ENCODE assay signal across 26 mouse cellular contexts in the genomic region with DNA sequence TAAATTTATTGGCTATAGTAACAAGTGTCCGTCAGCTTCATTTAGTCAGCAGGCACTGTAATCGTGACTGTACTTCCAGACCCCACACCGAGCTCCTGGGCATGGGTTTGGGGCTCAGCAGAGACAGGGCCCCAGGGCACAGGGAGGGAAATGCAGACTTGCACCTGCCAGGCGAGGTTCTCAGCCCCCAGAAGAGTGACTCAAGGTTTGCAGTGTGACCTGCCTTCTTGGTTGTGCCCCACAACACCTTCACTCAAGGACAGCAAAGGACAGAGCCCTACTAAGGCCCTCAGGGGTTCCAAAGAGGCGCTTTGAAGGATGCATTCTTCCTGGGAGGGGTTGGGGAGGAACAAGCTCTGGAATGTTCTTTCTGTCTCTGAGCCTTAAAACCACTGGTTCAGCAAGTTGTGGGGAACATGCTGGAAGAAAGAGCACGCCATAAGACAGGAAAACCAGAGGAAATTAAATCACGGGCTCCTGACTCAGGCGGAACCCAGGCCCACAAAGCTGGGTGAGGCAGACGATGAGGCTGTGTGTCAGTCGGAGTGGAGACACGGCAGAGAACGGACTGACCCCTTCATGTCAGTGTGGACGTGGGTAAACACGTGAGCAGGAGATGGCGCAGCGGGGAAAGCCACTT. TPM values are rescaled to one million over a fixed set of nuclear protein-coding genes. Genes with fewer than 3 reads are reported as not detected.
DNase-seq lines count a peak whose midpoint lies in the region; ATAC-seq and TF ChIP-seq lines count a peak whose summit lies in the region.
"Had no signal": no experiment of that assay in that cellular context is flagged by ENCODE, and none has a peak within 500 bp of the region (broad histone marks: within the 10 kb centered on the region; RNA-seq: fewer than 3 reads in every experiment).

No protein-coding gene starts in this region.

- peak overlapping the region; percentile 10; the same call in 1 of the 2 replicates for H3K27ac ChIP-seq in liver, adult 2 months (replicated peaks; ENCODE audit: insufficient read depth, low read depth, low read length)
- H3K27ac ChIP-seq in liver, embryonic 11.5 days (ENCODE audit: low read depth, low read length), result no peak overlapping the region; the same call in 1 of the 2 replicates
- peak overlapping the region; percentile 29; the same call in 1 of the 2 replicates for H3K27ac ChIP-seq in liver, postnatal 0 days (ENCODE audit: low read depth)

- WGBS in liver, adult 2 months, result 83% methylated on average over 16 of the region's 16 CpGs
- 89% methylated on average over 16 of the region's 16 CpGs for whole genome bisulfite sequencing in liver, embryonic 11.5 days
- 82% methylated on average over 16 of the region's 16 CpGs for WGBS in liver, postnatal 0 days (ENCODE audit: insufficient replicate concordance)

- TF ChIP-seq CTCF in liver, adult 2 months (IDR thresholded peaks at IDR 0.05; ENCODE audit: low read depth, low read length), result no peak
- no peak for TF ChIP-seq CTCF in liver, postnatal 0 days (IDR thresholded peaks at IDR 0.05; ENCODE audit: low read depth)

- no peak overlapping the region for H3K4me2 ChIP-seq in liver, embryonic 11.5 days
- no peak overlapping the region for H3K4me2 ChIP-seq in liver, postnatal 0 days (ENCODE audit: low read depth, low read length)

- DNase-seq in cerebellum, adult 9-11 months, result peak; percentile 35
- DNase-seq in liver, adult 2 months (ENCODE audit: extremely low read depth, low read depth, low spot score), result no peak
- no peak for DNase-seq in liver, embryonic 11.5 days (ENCODE audit: low spot score)
- DNase-seq in thymus, postnatal 14 days, result peak; percentile 33
- DNase-seq in thymus, postnatal 0 days (ENCODE audit: low spot score), result no peak
- no peak for DNase-seq in liver, postnatal 0 days
- no peak for DNase-seq in lung, adult 18-20 months
- DNase-seq: heart, postnatal 14 days had no signal

- H3K9me3 ChIP-seq in liver, embryonic 11.5 days (ENCODE audit: control insufficient read depth, low read length), result no peaks in the 10 kb centered on the region
- H3K9me3 ChIP-seq in liver, postnatal 0 days (ENCODE audit: low read length), result no peaks in the 10 kb centered on the region
- H3K9me3 ChIP-seq: embryonic facial prominence, embryonic 12.5 days; forebrain, embryonic 15.5 days; heart, embryonic 13.5 days; midbrain, embryonic 15.5 days had no signal

- no peak for TF ChIP-seq EP300 in liver, postnatal 0 days (IDR thresholded peaks at IDR 0.05; ENCODE audit: low read depth)

- H3K27me3 ChIP-seq in liver, adult 2 months (ENCODE audit: control insufficient read depth, insufficient read depth, low read length), result no peaks in the 10 kb centered on the region
- H3K27me3 ChIP-seq in liver, embryonic 11.5 days (replicated peaks; ENCODE audit: control insufficient read depth, insufficient read depth, low read length), result no peaks in the 10 kb centered on the region
- no peaks in the 10 kb centered on the region for H3K27me3 ChIP-seq in liver, postnatal 0 days (ENCODE audit: insufficient read depth, low read length)
- H3K27me3 ChIP-seq: embryonic facial prominence, embryonic 12.5 days; forebrain, embryonic 15.5 days; heart, embryonic 13.5 days; midbrain, embryonic 15.5 days had no signal

- no peak for ATAC-seq in cerebellum, adult (ENCODE audit: insufficient number of reproducible peaks, low FRiP score, low TSS enrichment)
- ATAC-seq in liver, embryonic 11.5 days (replicated peaks; ENCODE audit: low FRiP score), result no peak
- no peak for ATAC-seq in liver, postnatal 0 days

- no peaks in the 10 kb centered on the region for H3K79me2 ChIP-seq in liver, adult 2 months (ENCODE audit: control insufficient read depth, insufficient read depth, low read length)

- TF ChIP-seq POLR2A in liver, adult 2 months (IDR thresholded peaks at IDR 0.05; ENCODE audit: extremely low read depth, insufficient read depth, low read length), result no peak

- no peaks in the 10 kb centered on the region; the same call in 1 of the 2 replicates for H3K36me3 ChIP-seq in liver, adult 2 months (ENCODE audit: control insufficient read depth, insufficient read depth, low read length)
- H3K36me3 ChIP-seq in liver, embryonic 11.5 days (ENCODE audit: control insufficient read depth, insufficient read depth, low read length), result peaks cover 15% of the 10 kb centered on the region
- peaks cover 27% of the 10 kb centered on the region for H3K36me3 ChIP-seq in liver, postnatal 0 days (replicated peaks; ENCODE audit: insufficient read depth, low read length)

- H3K4me1 ChIP-seq in liver, adult 2 months (ENCODE audit: control insufficient read depth, insufficient read depth, low read length), result peaks cover 4% of the 10 kb centered on the region
- H3K4me1 ChIP-seq in liver, embryonic 11.5 days (replicated peaks; ENCODE audit: control insufficient read depth, insufficient read depth, low read length), result peaks cover 35% of the 10 kb centered on the region
- peaks cover 41% of the 10 kb centered on the region for H3K4me1 ChIP-seq in liver, postnatal 0 days (ENCODE audit: insufficient read depth)

- no peak overlapping the region for H3K9ac ChIP-seq in liver, adult 2 months (ENCODE audit: low read depth, low read length)
- no peak overlapping the region for H3K9ac ChIP-seq in liver, embryonic 11.5 days (ENCODE audit: low read depth, low read length)
- peak overlapping the region; percentile 64; the same call in 1 of the 2 replicates for H3K9ac ChIP-seq in liver, postnatal 0 days (replicated peaks)

- H3K4me3 ChIP-seq in liver, adult 2 months (ENCODE audit: insufficient read depth, low read depth, low read length), result no peak overlapping the region
- no peak overlapping the region for H3K4me3 ChIP-seq in liver, embryonic 11.5 days (ENCODE audit: low read depth, low read length)
- H3K4me3 ChIP-seq in liver, postnatal 0 days (ENCODE audit: low read depth, low read length), result no peak overlapping the region

RNA-seq across cellular contexts. Expression of gene Cyren, which starts 1.4 kb away (rescaled TPM):
- total RNA-seq in liver, adult 2 months (2014; rRNA removed), result 2.0 and 3.0 TPM in 2 replicates
- 2.7 and 3.2 TPM in 2 replicates for polyA plus RNA-seq in liver, adult 2 months (2012; rRNA removed)
- 20.1 and 20.5 TPM in 2 replicates for polyA plus RNA-seq in liver, embryonic 11.5 days (2014; fragmentation: Nextera tagmentation; extraction: Ambion mirVana)
- 14.5 and 15.1 TPM in 2 replicates for polyA plus RNA-seq in thymus, postnatal 0 days (2015; fragmentation: Nextera tagmentation; extraction: Ambion mirVana)
- 4.5 and 4.9 TPM in 2 replicates for polyA plus RNA-seq in liver, postnatal 0 days (2015; fragmentation: Nextera tagmentation; extraction: Ambion mirVana)

RNA-seq across cellular contexts. Expression of gene Tmem140, which starts 16.3 kb away (rescaled TPM):
- total RNA-seq in liver, adult 2 months (2014; rRNA removed), result 31.9 and 37.9 TPM in 2 replicates
- 19.1 and 20.1 TPM in 2 replicates for polyA plus RNA-seq in liver, adult 2 months (2012; rRNA removed)
- 2.7 and 3.2 TPM in 2 replicates for polyA plus RNA-seq in liver, embryonic 11.5 days (2014; fragmentation: Nextera tagmentation; extraction: Ambion mirVana)
- 8.4 and 10.0 TPM in 2 replicates for polyA plus RNA-seq in thymus, postnatal 0 days (2015; fragmentation: Nextera tagmentation; extraction: Ambion mirVana)
- 12.6 and 17.0 TPM in 2 replicates for polyA plus RNA-seq in liver, postnatal 0 days (2015; fragmentation: Nextera tagmentation; extraction: Ambion mirVana)
- polyA plus RNA-seq: erythroblast, embryonic 14.5 days had no signal

RNA-seq across cellular contexts. Expression of gene Wdr91, which starts 31.5 kb away (rescaled TPM):
- 9.5 and 14.9 TPM in 2 replicates for total RNA-seq in liver, adult 2 months (2014; rRNA removed)
- polyA plus RNA-seq in liver, adult 2 months (2012; rRNA removed), result 23.4 and 28.0 TPM in 2 replicates
- 15.5 and 19.3 TPM in 2 replicates for polyA plus RNA-seq in liver, embryonic 11.5 days (2014; fragmentation: Nextera tagmentation; extraction: Ambion mirVana)
- polyA plus RNA-seq in thymus, postnatal 0 days (2015; fragmentation: Nextera tagmentation; extraction: Ambion mirVana), result 15.4 and 17.6 TPM in 2 replicates
- polyA plus RNA-seq in liver, postnatal 0 days (2015; fragmentation: Nextera tagmentation; extraction: Ambion mirVana), result 5.5 and 5.7 TPM in 2 replicates

RNA-seq across cellular contexts. Expression of gene Stra8, which starts 40.7 kb away (rescaled TPM):
- total RNA-seq in liver, adult 2 months (2014; rRNA removed), result not detected in 2 replicates
- not detected in 2 replicates for polyA plus RNA-seq in liver, adult 2 months (2012; rRNA removed)
- polyA plus RNA-seq in liver, embryonic 11.5 days (2014; fragmentation: Nextera tagmentation; extraction: Ambion mirVana), result not detected in 2 replicates
- polyA plus RNA-seq in thymus, postnatal 0 days (2015; fragmentation: Nextera tagmentation; extraction: Ambion mirVana), result 1.6 and 2.0 TPM in 2 replicates
- polyA plus RNA-seq in liver, postnatal 0 days (2015; fragmentation: Nextera tagmentation; extraction: Ambion mirVana), result not detected in 2 replicates
- total RNA-seq: adrenal gland, postnatal 25 days; gastrocnemius, adult 8-10 months; heart, adult 18-20 months; heart, postnatal 14 days; layer of hippocampus, postnatal 10 days; left cerebral cortex, adult 2 months; left cerebral cortex, postnatal 36 days; megakaryocyte progenitor cell, adult 5-6 weeks; neutrophil, adult 5-6 weeks had no signal
- polyA plus RNA-seq: embryonic facial prominence, embryonic 12.5 days; erythroblast, embryonic 14.5 days; forebrain, embryonic 15.5 days; heart, embryonic 13.5 days; hindbrain, embryonic 11.5 days; kidney, adult 2 months; kidney, postnatal 0 days; liver, embryonic 16.5 days; midbrain, embryonic 15.5 days had no signal

Comparison
In these comparisons a context has a peak if more than half of its experiments do, and no peak if none do; other contexts are left out.
1. DNase-seq: peak in cerebellum, adult 9-11 months (single experiment) and thymus, postnatal 14 days (single experiment); none in liver, adult 2 months (single experiment), liver, embryonic 11.5 days (single experiment), thymus, postnatal 0 days (single experiment), liver, postnatal 0 days (single experiment) and lung, adult 18-20 months (0 of 2).